Mouse (Mus musculus) spleen, adult 2 months (tissue): ENCODE results near the gene Pkd2.

Experiments used
- CTCF ChIP-seq: fragments of 200-500 bp; IDR thresholded peaks from 2 replicates; pipeline ENCODE4 v1.5.1; 2011; ENCODE audit warnings: mild to moderate bottlenecking, inconsistent platforms; ENCODE audit not compliant: insufficient read depth, insufficient read length, insufficient replicate concordance; ENCODE audit errors: extremely low read depth
- POLR2A ChIP-seq: fragments of 200-500 bp; IDR thresholded peaks from 2 replicates; pipeline ENCODE4 v1.6.1; 2011; ENCODE audit warnings: low read depth, low read length, inconsistent platforms

DNA sequence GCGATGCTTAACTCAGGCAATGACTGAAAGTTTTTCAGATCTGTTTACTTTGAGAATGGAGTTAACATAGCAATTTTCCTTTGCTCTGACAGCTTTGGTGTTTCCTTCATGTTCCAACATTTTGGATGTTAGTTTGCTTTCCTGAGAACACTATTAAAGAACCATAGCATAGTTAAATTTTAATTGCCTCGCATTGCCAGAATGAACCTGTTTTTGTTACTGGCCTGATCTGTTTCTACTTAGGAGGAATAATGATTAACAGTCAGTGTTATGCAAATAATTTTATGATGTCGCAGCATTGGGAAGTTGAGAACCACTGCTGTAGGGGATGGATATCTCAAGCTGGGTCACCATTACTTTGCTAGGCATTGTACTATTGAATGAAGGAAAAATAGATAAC, 52.0 kb downstream of the Pkd2 start:
- no peak for TF ChIP-seq CTCF
- TF ChIP-seq POLR2A: no peak
